Mouse (Mus musculus): Measurements from ENCODE around the gene Plekhg3. TPM values are rescaled to one million over a fixed set of nuclear protein-coding genes. Genes with fewer than 3 reads are reported as not detected.
A peak's percentile ranks its signal among the peaks of the same experiment; 100 is the strongest.

The Plekhg3 gene
- 5.7 and 7.5 TPM in 2 replicates for polyA plus RNA-seq (2015; fragmentation: Nextera tagmentation; extraction: Ambion mirVana)

GRCm38 (mm10) chr12:76530580-76531139, at the start of gene Plekhg3:
Gene Plekhg3 (plus strand): TSS chr12:76530891.
- Histone ChIP-seq H3K4me2 (replicated peaks; ENCODE audit: low read depth) (peak within 1 kb of the TSS; percentile 80), H3K4me3 (ENCODE audit: low read depth, low read length) (peak within 1 kb of the TSS; percentile 52), H3K9ac (ENCODE audit: low read depth, low read length) (peak within 1 kb of the TSS; percentile 48; the same call in 1 of the 2 replicates), H3K9me3 (ENCODE audit: control insufficient read depth) (no peaks in the 10 kb centered on the region), H3K27me3 (replicated peaks; ENCODE audit: control insufficient read depth, insufficient read depth, low read length) (no peaks in the 10 kb centered on the region), H3K36me3 (ENCODE audit: control insufficient read depth, insufficient read depth) (no peaks in the 10 kb centered on the region), H3K4me1 (replicated peaks; ENCODE audit: control insufficient read depth, insufficient read depth, low read length) (peaks cover 11% of the 10 kb centered on the region), H3K27ac (ENCODE audit: low read depth, low read length) (peak within 1 kb of the TSS; percentile 95)
- ATAC-seq = no peak
- WGBS = 50% methylated on average over 6 of the region's 6 CpGs
- no peak for TF ChIP-seq CTCF (IDR thresholded peaks at IDR 0.05; ENCODE audit: low read depth)

DNA sequence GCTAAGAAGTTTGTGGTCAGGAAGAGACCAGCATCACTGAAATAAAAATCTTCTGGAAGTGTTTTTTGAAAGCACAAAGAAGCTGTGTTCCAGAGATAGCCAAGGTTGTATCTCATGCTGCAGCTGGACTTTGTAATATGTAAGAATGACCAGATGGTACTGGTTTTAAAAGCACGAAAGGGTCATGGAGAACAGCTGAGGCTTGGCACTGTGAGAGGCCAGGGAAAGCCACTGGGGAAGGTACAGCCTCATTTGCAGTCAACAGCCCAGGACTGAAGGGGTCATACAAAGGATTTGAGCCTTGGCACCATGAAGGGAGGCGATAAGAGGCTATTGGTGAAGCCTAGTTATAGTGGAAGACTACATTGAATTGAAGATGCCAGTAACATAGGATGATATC, 48.2 kb upstream of the Plekhg3 start:
- Histone ChIP-seq H3K9me3 (ENCODE audit: control insufficient read depth) (no peaks in the 10 kb centered on the region), H3K9ac (ENCODE audit: low read depth, low read length) (no peak overlapping the region), H3K4me3 (ENCODE audit: low read depth, low read length) (no peak overlapping the region), H3K4me2 (replicated peaks; ENCODE audit: low read depth) (no peak overlapping the region), H3K4me1 (replicated peaks; ENCODE audit: control insufficient read depth, insufficient read depth, low read length) (no peaks in the 10 kb centered on the region; the same call in 1 of the 2 replicates), H3K36me3 (ENCODE audit: control insufficient read depth, insufficient read depth) (no peaks in the 10 kb centered on the region), H3K27me3 (replicated peaks; ENCODE audit: control insufficient read depth, insufficient read depth, low read length) (no peaks in the 10 kb centered on the region), H3K27ac (ENCODE audit: low read depth, low read length) (no peak overlapping the region)
- no peak for TF ChIP-seq CTCF (IDR thresholded peaks at IDR 0.05; ENCODE audit: low read depth)
- ATAC-seq = no peak
- WGBS = 75% methylated on average over 2 of the region's 2 CpGs

- Histone ChIP-seq H3K9me3 (ENCODE audit: control insufficient read depth) (no peaks in the 10 kb centered on the region), H3K27me3 (replicated peaks; ENCODE audit: control insufficient read depth, insufficient read depth, low read length) (no peaks in the 10 kb centered on the region), H3K4me3 (ENCODE audit: low read depth, low read length) (no peak overlapping the region), H3K4me2 (replicated peaks; ENCODE audit: low read depth) (no peak overlapping the region), H3K36me3 (ENCODE audit: control insufficient read depth, insufficient read depth) (no peaks in the 10 kb centered on the region), H3K9ac (ENCODE audit: low read depth, low read length) (no peak overlapping the region), H3K27ac (ENCODE audit: low read depth, low read length) (no peak overlapping the region), H3K4me1 (replicated peaks; ENCODE audit: control insufficient read depth, insufficient read depth, low read length) (no peaks in the 10 kb centered on the region; the same call in 1 of the 2 replicates)
- ATAC-seq = peak; percentile 52; the same call in 1 of the 2 replicates
- WGBS = 65% methylated on average over 2 of the region's 2 CpGs
- no peak for TF ChIP-seq CTCF (IDR thresholded peaks at IDR 0.05; ENCODE audit: low read depth)
Observed at GRCm38 (mm10) chr12:76482948-76483347, 47.7 kb upstream of the Plekhg3 start.

DNA sequence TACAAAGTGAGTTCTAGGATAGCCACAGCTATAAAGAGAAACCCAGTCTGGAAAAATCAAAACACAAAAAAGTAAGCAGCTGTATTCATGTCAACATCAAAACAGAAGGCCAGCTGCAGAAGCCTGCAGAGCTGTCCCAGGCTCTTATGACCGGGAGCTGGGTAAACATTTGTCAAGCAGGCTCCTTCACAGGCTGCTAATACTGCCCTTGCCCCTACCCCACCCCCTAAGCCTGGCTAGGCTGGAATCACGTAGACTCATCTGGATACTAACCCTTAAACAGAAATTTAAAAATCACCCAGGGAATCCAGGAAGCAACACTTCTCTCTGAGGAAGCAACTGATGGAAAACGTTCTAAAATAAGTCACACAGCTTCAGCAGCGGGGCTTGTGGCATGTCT, 45.8 kb upstream of the Plekhg3 start:
- ATAC-seq = no peak
- Histone ChIP-seq H3K4me3 (ENCODE audit: low read depth, low read length) (no peak overlapping the region), H3K4me2 (replicated peaks; ENCODE audit: low read depth) (no peak overlapping the region), H3K4me1 (replicated peaks; ENCODE audit: control insufficient read depth, insufficient read depth, low read length) (no peaks in the 10 kb centered on the region), H3K27me3 (replicated peaks; ENCODE audit: control insufficient read depth, insufficient read depth, low read length) (no peaks in the 10 kb centered on the region), H3K36me3 (ENCODE audit: control insufficient read depth, insufficient read depth) (no peaks in the 10 kb centered on the region), H3K9ac (ENCODE audit: low read depth, low read length) (no peak overlapping the region), H3K27ac (ENCODE audit: low read depth, low read length) (no peak overlapping the region), H3K9me3 (ENCODE audit: control insufficient read depth) (no peaks in the 10 kb centered on the region)
- TF ChIP-seq CTCF (IDR thresholded peaks at IDR 0.05; ENCODE audit: low read depth) = no peak
- 25% methylated on average over 4 of the region's 4 CpGs for WGBS

DNA sequence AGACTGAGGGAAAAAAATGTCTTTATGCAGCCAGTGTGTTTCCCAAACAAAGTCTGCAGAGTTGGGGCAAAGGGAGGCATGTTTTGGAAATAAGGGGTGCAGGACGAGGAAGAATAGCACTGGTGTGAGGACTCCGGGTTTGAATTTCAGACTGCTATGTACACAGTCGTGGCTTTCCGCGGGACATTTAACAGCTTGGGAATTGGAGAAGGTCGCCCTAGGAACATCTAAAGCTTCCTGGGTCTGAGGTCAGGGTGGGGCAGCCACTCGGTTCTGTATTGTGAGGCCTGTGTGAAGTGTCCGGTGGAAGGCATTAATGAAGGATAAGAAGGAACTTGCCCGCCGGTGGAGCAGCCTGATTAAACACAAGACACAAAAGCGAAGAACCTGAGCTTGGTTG, 45.3 kb upstream of the Plekhg3 start:
- no peak overlapping the region for H3K4me3 ChIP-seq (ENCODE audit: low read depth, low read length)
- H3K9ac ChIP-seq (ENCODE audit: low read depth, low read length) = no peak overlapping the region
- H3K4me1 ChIP-seq (replicated peaks; ENCODE audit: control insufficient read depth, insufficient read depth, low read length) = no peaks in the 10 kb centered on the region
- H3K4me2 ChIP-seq (replicated peaks; ENCODE audit: low read depth) = no peak overlapping the region
- no peak overlapping the region for H3K27ac ChIP-seq (ENCODE audit: low read depth, low read length)
- WGBS = 40% methylated on average over 11 of the region's 11 CpGs
- no peaks in the 10 kb centered on the region for H3K27me3 ChIP-seq (replicated peaks; ENCODE audit: control insufficient read depth, insufficient read depth, low read length)
- ATAC-seq = no peak
- no peak for TF ChIP-seq CTCF (IDR thresholded peaks at IDR 0.05; ENCODE audit: low read depth)
- H3K9me3 ChIP-seq (ENCODE audit: control insufficient read depth) = no peaks in the 10 kb centered on the region
- H3K36me3 ChIP-seq (ENCODE audit: control insufficient read depth, insufficient read depth) = no peaks in the 10 kb centered on the region

DNA sequence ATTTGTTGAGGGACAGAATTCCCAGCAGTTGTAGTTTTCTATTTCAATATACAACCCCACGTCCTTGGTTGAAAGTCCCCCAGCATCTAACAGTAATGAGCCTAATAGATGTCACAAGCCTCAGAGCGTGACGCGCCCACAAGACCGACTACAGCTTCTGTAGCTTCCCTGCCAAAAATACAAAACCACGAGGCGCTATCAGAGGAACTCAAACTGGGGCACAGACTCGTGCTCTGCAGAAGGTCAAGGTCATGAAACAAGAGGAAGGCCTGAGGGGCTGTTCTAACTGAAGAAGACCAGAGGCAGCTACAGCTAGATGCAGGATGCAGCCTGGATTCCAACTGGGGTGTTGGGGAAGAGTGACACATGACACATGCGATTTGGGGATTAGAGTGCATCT, 43.7 kb upstream of the Plekhg3 start:
- H3K27ac ChIP-seq (ENCODE audit: low read depth, low read length) = no peak overlapping the region
- no peak for ATAC-seq
- TF ChIP-seq CTCF (IDR thresholded peaks at IDR 0.05; ENCODE audit: low read depth) = no peak
- H3K9ac ChIP-seq (ENCODE audit: low read depth, low read length) = no peak overlapping the region
- H3K4me1 ChIP-seq (replicated peaks; ENCODE audit: control insufficient read depth, insufficient read depth, low read length) = no peaks in the 10 kb centered on the region
- no peak overlapping the region for H3K4me3 ChIP-seq (ENCODE audit: low read depth, low read length)
- no peaks in the 10 kb centered on the region for H3K27me3 ChIP-seq (replicated peaks; ENCODE audit: control insufficient read depth, insufficient read depth, low read length)
- H3K4me2 ChIP-seq (replicated peaks; ENCODE audit: low read depth) = no peak overlapping the region
- no peaks in the 10 kb centered on the region for H3K36me3 ChIP-seq (ENCODE audit: control insufficient read depth, insufficient read depth)
- H3K9me3 ChIP-seq (ENCODE audit: control insufficient read depth) = no peaks in the 10 kb centered on the region
- 69% methylated on average over 9 of the region's 9 CpGs for WGBS
